Mouse (Mus musculus): ENCODE measurements at regions not wholly inside any gene's neighbourhood (a gene's known extent, or its start where the extent isn't known, plus 50 kb on each side); places are given as distances from the start of the nearest gene placed in this dataset.

GRCm38 (mm10) chr1:182690323-182690722 is 58.7 kb downstream of the Ccdc185 start:
- no peak for DNase-seq (ENCODE audit: low spot score in 2 of 2)

- no peak for DNase-seq (ENCODE audit: low spot score in 2 of 2)
Observed at GRCm38 (mm10) chr1:182689741-182690140, 59.2 kb downstream of the Ccdc185 start.

GRCm38 (mm10) chr1:182687146-182687545 is 61.8 kb downstream of the Ccdc185 start:
- DNase-seq (ENCODE audit: low spot score in 2 of 2) = no peak

- DNase-seq (ENCODE audit: low spot score in 2 of 2) = no peak
Observed at GRCm38 (mm10) chr1:182686231-182686630, 62.7 kb downstream of the Ccdc185 start.

- peak; percentile 48 to 59 for DNase-seq (ENCODE audit: low spot score in 2 of 2)
Observed at GRCm38 (mm10) chr1:182682591-182683252, 66.3 kb downstream of the Ccdc185 start.
